Mouse (Mus musculus): ENCODE measurements around the gene AY761185.
"Not testable (repeated sequence)": the region's sequence is repeated elsewhere in the genome, so short reads cannot be mapped to it uniquely, and the experiment has no call there.

The AY761185 gene

GRCm38 (mm10) chr8:20944610-20945009, at the start of gene AY761185:
TSS of gene AY761185 (minus strand) at chr8:20944710.
- no peak for DNase-seq (ENCODE audit: low spot score)

GRCm38 (mm10) chr8:20994042-20994441, 49.5 kb upstream of the AY761185 start:
- not testable (repeated sequence) for DNase-seq (ENCODE audit: low spot score)

- no peak for DNase-seq (ENCODE audit: low spot score)
These were observed 35.3 kb upstream of the AY761185 start for GRCm38 (mm10) chr8:20979846-20980245.

- DNase-seq (ENCODE audit: low spot score) = no peak
These were observed 20.0 kb upstream of the AY761185 start for GRCm38 (mm10) chr8:20964531-20964930.

GRCm38 (mm10) chr8:20921971-20922370, 22.5 kb downstream of the AY761185 start, which contains the start of gene Gm6040:
TSS of gene Gm6040 (minus strand) at chr8:20922071.
- DNase-seq (ENCODE audit: low spot score) = no peak

GRCm38 (mm10) chr8:20912288-20912687, 32.2 kb downstream of the AY761185 start:
- no peak for DNase-seq (ENCODE audit: low spot score)

GRCm38 (mm10) chr8:20908256-20908655, 36.3 kb downstream of the AY761185 start:
- DNase-seq (ENCODE audit: low spot score) = no peak

GRCm38 (mm10) chr8:20907119-20907518, 37.4 kb downstream of the AY761185 start:
- DNase-seq (ENCODE audit: low spot score) = no peak

GRCm38 (mm10) chr8:20902527-20902926, 42.0 kb downstream of the AY761185 start, which contains the start of gene Gm15056:
TSS of gene Gm15056 (minus strand) at chr8:20902627.
- DNase-seq (ENCODE audit: low spot score) = no peak
